Mouse (Mus musculus) bone marrow macrophage, adult 2 months (primary cell): Measurements from ENCODE around the gene Cbll1.

Experiments
- CTCF ChIP-seq: IDR thresholded peaks from 2 replicates; pipeline ENCODE4 v1.5.1; 2012; ENCODE audit warnings: low read depth, mild to moderate bottlenecking, low read length, moderate library complexity
- POLR2A ChIP-seq: IDR thresholded peaks from 2 replicates; pipeline ENCODE4 v1.6.1; 2012; ENCODE audit warnings: mild to moderate bottlenecking, low read depth, low read length, borderline replicate concordance

DNA sequence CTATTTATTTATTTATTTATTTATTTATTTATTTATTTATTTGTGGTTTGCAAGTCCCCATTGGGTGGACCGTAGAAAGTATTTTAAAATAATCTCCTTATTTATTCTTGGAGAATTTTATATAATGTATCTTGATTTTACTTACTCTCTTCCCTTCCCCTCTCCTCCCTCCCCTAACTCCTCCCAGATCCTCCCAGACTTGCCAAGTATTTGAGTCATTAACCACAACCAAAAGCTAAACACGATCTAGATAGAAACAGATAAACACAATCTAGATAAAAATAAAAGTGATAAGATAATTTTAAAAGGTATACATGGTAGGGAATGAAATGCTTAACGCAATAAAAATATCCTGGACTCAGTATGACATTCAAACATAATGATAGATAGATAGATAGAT lies 50.1 kb downstream of the Cbll1 start:
- no peak for TF ChIP-seq POLR2A
- TF ChIP-seq CTCF = no peak
